Mouse (Mus musculus): Measurements from ENCODE around the gene Hsd3b6.
"Not testable (repeated sequence)": the region's sequence is repeated elsewhere in the genome, so short reads cannot be mapped to it uniquely, and the experiment has no call there.

Hsd3b6 gene

GRCm38 (mm10) chr3:98814101-98814670, at the start of gene Hsd3b6:
Gene Hsd3b6 (minus strand): TSS chr3:98814443.
- no peak for DNase-seq (ENCODE audit: low spot score in 2 of 2)

- no peak for DNase-seq (ENCODE audit: low spot score in 2 of 2)
Measured at GRCm38 (mm10) chr3:98862800-98863199, 48.6 kb upstream of the Hsd3b6 start.

GRCm38 (mm10) chr3:98859576-98859975, 45.3 kb upstream of the Hsd3b6 start, which contains the start of gene Hsd3b1:
Gene Hsd3b1 (minus strand): TSS chr3:98859794.
- DNase-seq (ENCODE audit: low spot score in 2 of 2): no peak

GRCm38 (mm10) chr3:98858051-98858450, 43.8 kb upstream of the Hsd3b6 start:
- no peak for DNase-seq (ENCODE audit: low spot score in 2 of 2)

- no peak for DNase-seq (ENCODE audit: low spot score in 2 of 2)
Measured at GRCm38 (mm10) chr3:98856892-98857291, 42.6 kb upstream of the Hsd3b6 start.

DNA sequence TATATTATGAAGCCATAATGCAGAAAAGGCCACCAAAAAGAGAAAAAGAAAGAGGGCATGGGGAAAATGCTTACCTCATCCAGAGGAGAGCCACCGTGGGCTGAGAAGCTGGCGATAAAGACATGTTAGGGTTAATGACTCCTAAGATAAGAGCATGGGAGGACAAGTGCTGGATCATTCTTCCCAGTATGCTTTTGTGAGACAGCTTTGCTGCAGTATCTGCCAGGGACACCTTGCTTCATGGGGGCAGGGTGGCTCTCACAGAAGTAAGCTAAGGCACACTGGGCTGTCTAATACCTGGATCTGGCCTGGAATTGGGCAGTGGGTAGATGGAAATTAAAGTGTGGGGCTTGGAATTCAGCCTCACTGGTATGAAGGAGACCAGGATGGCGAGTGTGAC, 40.9 kb upstream of the Hsd3b6 start:
- no peak for DNase-seq (ENCODE audit: low spot score in 2 of 2)

DNA sequence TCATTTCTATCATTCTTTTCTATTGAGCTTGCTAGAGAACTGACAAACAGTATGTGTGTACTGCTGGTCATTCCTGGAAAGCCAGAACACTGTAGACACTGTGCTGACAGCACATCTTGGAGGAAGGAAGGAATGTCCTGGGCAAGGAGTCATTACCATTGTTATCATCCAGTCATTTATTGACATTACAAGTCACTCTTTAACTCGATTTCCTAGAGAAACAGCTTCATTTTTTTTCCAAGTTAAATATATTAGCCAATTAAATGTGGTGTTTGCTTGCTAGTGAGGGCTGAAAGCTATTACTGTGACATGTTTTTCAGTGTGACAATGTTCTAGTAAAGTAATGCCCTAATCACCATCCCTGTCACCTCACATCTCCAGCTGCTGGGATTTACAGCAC, 39.4 kb upstream of the Hsd3b6 start:
- DNase-seq (ENCODE audit: low spot score in 2 of 2): no peak

- no peak for DNase-seq (ENCODE audit: low spot score in 2 of 2)
Measured at GRCm38 (mm10) chr3:98853051-98853450, 38.8 kb upstream of the Hsd3b6 start.

- DNase-seq (ENCODE audit: low spot score in 2 of 2): no peak
Measured at GRCm38 (mm10) chr3:98852631-98853030, 38.4 kb upstream of the Hsd3b6 start.

DNA sequence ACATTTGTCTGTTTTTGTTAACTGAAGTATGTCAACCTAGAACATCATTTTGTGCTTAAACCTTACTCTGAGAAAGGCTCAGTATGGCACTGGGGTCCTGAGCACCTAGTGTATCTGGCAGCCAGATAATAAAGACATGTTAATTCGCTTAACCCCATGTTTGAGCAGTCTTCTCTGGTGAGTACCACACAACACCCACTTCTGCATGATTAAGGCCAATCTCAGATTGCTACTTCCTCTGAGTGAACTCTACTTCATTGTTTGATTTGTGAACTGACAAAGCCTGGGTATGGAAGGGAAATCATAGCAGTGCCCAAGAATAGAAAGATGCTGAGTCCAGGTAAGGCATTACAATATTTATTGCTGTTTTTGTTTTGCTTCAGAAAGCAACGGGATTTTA, 37.6 kb upstream of the Hsd3b6 start:
- no peak for DNase-seq (ENCODE audit: low spot score in 2 of 2)

GRCm38 (mm10) chr3:98850262-98850661, 36.0 kb upstream of the Hsd3b6 start:
- no peak for DNase-seq (ENCODE audit: low spot score in 2 of 2)

- DNase-seq (ENCODE audit: low spot score in 2 of 2): no peak
Measured at GRCm38 (mm10) chr3:98848898-98849297, 34.7 kb upstream of the Hsd3b6 start.

- DNase-seq (ENCODE audit: low spot score in 2 of 2): not testable (repeated sequence)
Measured at GRCm38 (mm10) chr3:98812653-98813052, 1.6 kb downstream of the Hsd3b6 start.

DNA sequence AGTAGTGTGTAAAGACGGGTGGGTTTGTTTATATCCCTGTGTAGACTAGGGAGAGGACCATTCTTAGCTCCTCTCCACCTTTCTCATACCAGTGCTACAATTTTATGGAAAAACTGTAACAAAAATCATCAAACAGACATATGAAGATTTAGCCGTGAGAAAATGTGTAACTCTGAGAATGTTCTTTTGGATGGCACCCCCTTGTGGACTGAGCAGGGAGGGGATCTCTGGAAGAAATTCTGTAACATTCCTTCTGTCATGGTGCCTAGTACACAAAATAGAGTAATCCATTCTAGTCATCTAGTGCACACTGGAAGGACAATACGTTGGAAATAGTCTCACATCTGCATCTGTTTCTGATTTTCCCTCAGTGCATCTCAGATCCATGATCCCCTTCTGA, 9.2 kb downstream of the Hsd3b6 start:
- DNase-seq (ENCODE audit: low spot score in 2 of 2): not testable (repeated sequence)

DNA sequence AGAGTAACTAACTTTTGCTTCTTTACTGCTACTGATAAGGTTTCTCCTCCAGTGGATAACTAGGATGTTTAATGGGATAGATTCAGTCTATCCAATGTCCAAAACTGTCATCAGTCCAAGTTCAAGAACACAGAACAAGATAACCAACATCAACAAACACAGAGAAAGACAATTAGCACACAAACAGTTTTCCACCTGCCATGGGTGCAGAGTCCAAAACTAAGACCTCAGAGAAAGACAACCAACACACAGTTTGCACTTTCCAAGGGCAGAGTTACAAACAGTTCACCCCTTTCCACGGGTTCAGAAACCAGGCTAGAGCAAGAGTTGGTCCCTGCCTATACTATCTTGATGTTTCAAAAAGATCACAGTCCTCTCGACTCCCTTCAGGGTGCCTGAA, 27.7 kb downstream of the Hsd3b6 start:
- DNase-seq (ENCODE audit: low spot score in 2 of 2): no peak

DNA sequence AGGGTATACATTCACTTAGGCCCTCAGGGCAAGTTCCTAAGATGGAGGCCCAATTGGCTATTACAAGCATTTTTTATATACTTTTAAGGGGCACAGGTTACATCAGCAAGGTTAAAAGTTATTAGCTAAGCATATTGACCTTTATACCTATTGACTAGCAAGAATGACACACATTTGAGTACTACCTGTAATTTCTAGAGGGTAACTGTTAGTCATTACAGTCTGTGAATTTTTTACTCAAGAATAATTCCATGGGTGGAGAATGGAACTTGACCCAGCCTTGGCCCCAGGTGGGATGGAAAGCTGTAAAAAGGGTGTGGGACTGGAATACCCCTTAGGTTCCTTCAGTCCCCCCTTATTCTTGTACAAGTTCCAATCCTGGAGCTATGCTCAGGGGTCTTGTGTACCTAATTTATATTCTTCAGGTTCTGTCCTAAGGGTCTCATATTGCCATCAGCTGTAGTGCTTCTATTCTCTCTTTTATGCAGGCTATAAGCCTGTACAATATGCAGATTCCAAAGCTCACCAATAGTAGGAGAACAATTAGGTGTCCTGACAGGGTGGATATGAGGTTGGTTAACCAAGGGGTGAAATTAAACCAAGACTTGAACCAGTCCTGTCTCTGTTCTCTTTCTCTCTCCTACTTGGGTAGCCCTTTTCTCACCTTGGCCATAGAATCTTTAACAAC, 31.9 kb downstream of the Hsd3b6 start:
- DNase-seq (ENCODE audit: low spot score in 2 of 2): no peak

DNA sequence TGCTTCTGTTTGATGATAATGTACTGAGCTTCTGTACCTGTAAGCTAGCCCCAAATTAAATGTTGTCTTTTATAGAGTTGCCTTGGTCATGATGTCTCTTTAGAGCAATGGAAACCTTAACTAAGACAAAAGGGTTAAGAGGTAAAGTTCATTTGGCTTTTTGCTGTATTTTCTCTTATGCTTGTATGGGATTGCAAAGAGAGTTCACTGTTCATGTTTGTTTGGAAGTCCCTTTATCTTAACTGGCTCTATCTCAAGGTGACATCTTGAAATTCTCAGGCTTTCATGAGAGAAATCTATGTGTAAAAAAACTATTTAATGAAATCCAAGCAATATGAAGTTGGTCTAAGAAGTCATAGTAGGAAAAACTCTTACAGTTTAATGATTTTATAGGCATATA, 33.3 kb downstream of the Hsd3b6 start:
- DNase-seq (ENCODE audit: low spot score in 2 of 2): no peak

GRCm38 (mm10) chr3:98764155-98764554, 50.1 kb downstream of the Hsd3b6 start:
- DNase-seq (ENCODE audit: low spot score in 2 of 2): no peak

DNA sequence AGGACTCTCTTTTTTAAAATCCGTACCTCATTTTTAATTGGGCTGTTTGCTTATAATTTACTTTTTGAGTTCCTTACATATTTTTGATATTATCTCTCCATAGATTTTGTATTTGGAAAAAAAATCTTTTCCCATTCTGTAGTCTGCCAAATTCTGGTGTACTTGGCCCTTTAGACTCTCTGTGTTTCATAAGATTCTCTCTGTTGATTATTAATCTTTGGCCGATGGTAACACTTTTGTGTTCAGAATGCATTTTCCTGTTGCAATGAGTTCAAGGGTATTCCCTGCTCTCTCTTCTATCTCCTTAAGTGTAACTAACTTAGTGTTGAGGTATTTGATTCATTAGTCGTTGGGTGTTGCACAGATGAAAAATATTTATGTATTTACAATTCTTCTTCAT, 57.4 kb downstream of the Hsd3b6 start:
- DNase-seq (ENCODE audit: low spot score in 2 of 2): no peak
